Mouse (Mus musculus): Measurements from ENCODE around the gene B3gat2. TPM values are rescaled to one million over a fixed set of nuclear protein-coding genes. Genes with fewer than 3 reads are reported as not detected.

Gene B3gat2
- total and polyA plus RNA-seq, 3 experiments = not detected

DNA sequence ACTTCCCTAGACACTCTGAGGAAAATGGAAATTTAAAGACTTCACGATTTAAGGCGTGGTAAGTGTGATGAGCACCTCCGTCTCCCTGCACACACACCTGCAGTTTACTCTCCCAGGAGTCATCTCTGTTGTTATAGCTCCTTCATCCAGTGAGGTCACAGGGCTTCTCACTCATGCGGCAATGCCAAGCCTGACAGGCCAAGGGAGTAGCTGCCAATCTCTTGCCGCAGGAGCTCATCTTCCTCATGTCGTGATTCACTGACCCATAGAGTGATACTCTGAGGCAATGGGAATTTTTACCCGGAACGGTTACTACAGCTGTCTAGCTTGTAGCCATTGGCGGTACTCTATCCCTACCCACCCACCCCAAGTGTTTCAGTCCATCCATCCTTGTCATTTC, 36.8 kb downstream of the B3gat2 start:
- no peak overlapping the region for H3K4me3 ChIP-seq
- H3K27ac ChIP-seq = no peak overlapping the region
- intact Hi-C loops (cut with DNase I) = no loop called here
- no peak overlapping the region for H3K9ac ChIP-seq (ENCODE audit: low read depth, low read length)
- no peaks in the 10 kb centered on the region; the same call in 1 of the 2 replicates for H3K27me3 ChIP-seq (ENCODE audit: control insufficient read depth, insufficient read depth, low read length)
- WGBS = 83% methylated on average over 9 of the region's 9 CpGs
- no peak for DNase-seq
- H3K36me3 ChIP-seq (ENCODE audit: control insufficient read depth, insufficient read depth, low read length) = no peaks in the 10 kb centered on the region
- TF ChIP-seq POLR2A (IDR thresholded peaks at IDR 0.05; ENCODE audit: insufficient read depth, low read depth, low read length) (no peak), EP300 (IDR thresholded peaks at IDR 0.05; ENCODE audit: insufficient read depth, low read depth, low read length) (no peak), CTCF (IDR thresholded peaks at IDR 0.05) (no peak)
- H3K4me1 ChIP-seq (ENCODE audit: control insufficient read depth, insufficient read depth, low read length) = no peaks in the 10 kb centered on the region
- H3K79me2 ChIP-seq (replicated peaks; ENCODE audit: control insufficient read depth, insufficient read depth, low read length) = no peaks in the 10 kb centered on the region

DNA sequence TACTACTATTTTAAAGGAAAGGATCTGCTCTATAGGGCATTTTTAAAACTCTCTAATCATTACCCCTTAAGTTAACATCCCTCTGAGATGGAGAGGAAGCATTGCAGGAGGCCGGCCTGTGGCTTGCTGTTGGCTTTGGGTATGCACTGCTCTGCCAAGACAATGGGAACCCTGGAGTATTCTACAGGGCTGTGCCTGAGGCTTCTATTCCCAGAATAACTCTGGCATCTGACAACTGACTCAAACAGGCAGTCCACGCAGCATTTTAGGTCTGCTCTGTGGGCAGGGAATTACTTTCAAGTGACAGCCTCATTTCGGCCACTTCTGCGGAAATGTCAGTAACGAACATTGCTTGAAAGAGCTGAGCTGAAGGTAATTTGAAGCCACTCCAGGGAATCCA, 60.1 kb downstream of the B3gat2 start:
- Histone ChIP-seq H3K27me3 (ENCODE audit: control insufficient read depth, insufficient read depth, low read length) (no peaks in the 10 kb centered on the region), H3K79me2 (replicated peaks; ENCODE audit: control insufficient read depth, insufficient read depth, low read length) (no peaks in the 10 kb centered on the region), H3K27ac (no peak overlapping the region), H3K36me3 (ENCODE audit: control insufficient read depth, insufficient read depth, low read length) (no peaks in the 10 kb centered on the region), H3K4me1 (ENCODE audit: control insufficient read depth, insufficient read depth, low read length) (no peaks in the 10 kb centered on the region), H3K4me3 (no peak overlapping the region), H3K9ac (ENCODE audit: low read depth, low read length) (no peak overlapping the region)
- 61% methylated on average over 5 of the region's 5 CpGs for WGBS
- TF ChIP-seq CTCF (IDR thresholded peaks at IDR 0.05) (no peak), POLR2A (IDR thresholded peaks at IDR 0.05; ENCODE audit: insufficient read depth, low read depth, low read length) (no peak), EP300 (IDR thresholded peaks at IDR 0.05; ENCODE audit: insufficient read depth, low read depth, low read length) (no peak)
- DNase-seq = no peak
- intact Hi-C loops (cut with DNase I) = no loop called here

DNA sequence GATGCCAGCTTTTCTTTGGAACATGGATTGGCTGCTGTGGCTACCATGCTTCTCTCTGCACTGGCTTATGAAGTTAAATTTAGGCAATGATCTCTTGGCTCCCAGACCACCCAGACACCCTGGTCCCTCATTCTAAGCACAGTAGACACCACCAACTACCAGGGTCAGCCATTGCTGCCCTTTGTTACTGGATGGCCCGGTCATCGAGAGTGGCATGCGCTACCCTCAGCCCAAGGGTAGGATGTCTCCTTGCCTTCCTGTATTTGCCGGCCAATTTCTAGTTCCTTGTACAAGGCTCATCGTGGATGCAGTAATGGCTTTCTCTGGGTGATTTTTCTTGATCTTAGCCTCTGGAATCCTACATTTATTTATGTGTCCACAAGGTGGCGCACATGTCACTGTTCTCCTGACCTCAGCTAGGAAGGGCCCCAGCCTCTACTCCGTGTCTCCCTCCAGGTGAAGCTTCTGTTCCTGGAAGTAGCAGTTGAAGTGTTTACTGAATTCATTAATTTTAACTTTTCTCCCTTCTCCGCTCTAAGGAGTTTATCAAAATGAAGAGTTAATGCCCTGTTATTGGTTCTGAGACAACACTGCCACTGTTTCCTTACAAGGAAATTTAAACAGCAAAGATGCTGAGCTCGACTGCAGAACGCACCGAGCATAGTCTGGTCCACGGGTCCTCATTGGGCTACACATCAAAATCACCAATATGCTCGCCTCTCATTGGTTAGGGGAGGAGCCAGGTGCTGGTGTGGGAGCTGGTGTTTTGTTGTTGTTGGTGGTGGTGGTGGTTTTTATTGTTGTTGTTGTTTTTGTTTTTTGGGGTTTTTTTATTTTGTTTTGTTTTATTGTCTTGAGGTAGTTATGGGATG, 65.6 kb downstream of the B3gat2 start:
- no peaks in the 10 kb centered on the region for H3K79me2 ChIP-seq (replicated peaks; ENCODE audit: control insufficient read depth, insufficient read depth, low read length)
- H3K4me1 ChIP-seq (ENCODE audit: control insufficient read depth, insufficient read depth, low read length) = no peaks in the 10 kb centered on the region
- no peaks in the 10 kb centered on the region for H3K36me3 ChIP-seq (ENCODE audit: control insufficient read depth, insufficient read depth, low read length)
- TF ChIP-seq POLR2A (IDR thresholded peaks at IDR 0.05; ENCODE audit: insufficient read depth, low read depth, low read length) (no peak), CTCF (IDR thresholded peaks at IDR 0.05) (peak; percentile 83), EP300 (IDR thresholded peaks at IDR 0.05; ENCODE audit: insufficient read depth, low read depth, low read length) (no peak)
- no peak overlapping the region for H3K9ac ChIP-seq (ENCODE audit: low read depth, low read length)
- H3K27ac ChIP-seq = no peak overlapping the region
- peak; percentile 15 to 28 for DNase-seq
- WGBS = 33% methylated on average over 13 of the region's 13 CpGs
- H3K4me3 ChIP-seq = no peak overlapping the region
- intact Hi-C loops (cut with DNase I) = loop anchor here (1.0 to 5.0 kb wide), 4 partner anchors 207 to 420 kb away; no protein-coding TSS in a partner anchor
- H3K27me3 ChIP-seq (ENCODE audit: control insufficient read depth, insufficient read depth, low read length) = no peaks in the 10 kb centered on the region

DNA sequence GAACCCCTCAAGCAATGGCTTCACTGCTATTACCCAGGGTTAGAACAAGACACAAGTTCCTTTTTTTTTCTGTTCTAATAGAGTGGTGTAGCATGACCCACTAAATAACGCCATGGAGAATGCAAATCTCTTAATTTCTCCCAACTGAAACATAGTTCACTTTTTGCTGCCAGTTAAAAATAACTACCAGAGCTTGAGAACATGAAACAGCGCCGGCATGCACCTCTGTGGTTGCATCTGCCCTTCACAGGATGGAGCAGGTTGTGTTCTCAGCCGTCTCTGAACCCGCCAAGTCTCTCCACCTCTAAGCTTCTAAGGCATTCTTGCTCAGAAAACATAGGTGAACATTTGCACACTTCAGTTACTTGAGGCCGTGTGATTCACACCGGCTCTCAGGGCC, 72.7 kb downstream of the B3gat2 start:
- intact Hi-C loops (cut with DNase I) = no loop called here
- no peaks in the 10 kb centered on the region for H3K27me3 ChIP-seq (ENCODE audit: control insufficient read depth, insufficient read depth, low read length)
- DNase-seq = no peak
- WGBS = 85% methylated on average over 7 of the region's 7 CpGs
- no peaks in the 10 kb centered on the region for H3K36me3 ChIP-seq (ENCODE audit: control insufficient read depth, insufficient read depth, low read length)
- H3K4me1 ChIP-seq (ENCODE audit: control insufficient read depth, insufficient read depth, low read length) = no peaks in the 10 kb centered on the region
- no peak overlapping the region for H3K9ac ChIP-seq (ENCODE audit: low read depth, low read length)
- H3K79me2 ChIP-seq (replicated peaks; ENCODE audit: control insufficient read depth, insufficient read depth, low read length) = no peaks in the 10 kb centered on the region
- TF ChIP-seq CTCF (IDR thresholded peaks at IDR 0.05) (no peak), POLR2A (IDR thresholded peaks at IDR 0.05; ENCODE audit: insufficient read depth, low read depth, low read length) (no peak), EP300 (IDR thresholded peaks at IDR 0.05; ENCODE audit: insufficient read depth, low read depth, low read length) (no peak)
- H3K4me3 ChIP-seq = no peak overlapping the region
- no peak overlapping the region for H3K27ac ChIP-seq

DNA sequence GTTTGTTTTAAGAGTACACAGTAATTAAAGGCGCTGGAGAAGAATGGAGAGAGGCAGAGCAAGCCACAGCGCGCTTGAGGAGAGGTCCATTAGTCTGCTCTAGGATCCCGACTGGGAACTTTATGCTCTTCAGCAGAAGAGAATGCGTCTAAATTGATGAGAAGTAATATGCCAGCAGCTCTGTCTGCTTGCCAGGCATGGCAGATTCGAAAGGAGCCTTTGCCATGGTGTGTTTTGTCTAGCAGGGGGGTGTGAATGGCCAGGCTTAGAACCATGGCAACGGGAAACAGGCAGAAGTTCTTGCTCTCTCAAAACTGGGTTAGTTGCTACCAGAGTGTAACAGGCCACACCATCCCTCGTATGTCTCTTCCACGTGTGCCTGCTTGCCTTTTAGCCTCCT, 73.3 kb downstream of the B3gat2 start:
- Histone ChIP-seq H3K9ac (ENCODE audit: low read depth, low read length) (no peak overlapping the region), H3K4me3 (no peak overlapping the region), H3K79me2 (replicated peaks; ENCODE audit: control insufficient read depth, insufficient read depth, low read length) (no peaks in the 10 kb centered on the region), H3K4me1 (ENCODE audit: control insufficient read depth, insufficient read depth, low read length) (no peaks in the 10 kb centered on the region), H3K36me3 (ENCODE audit: control insufficient read depth, insufficient read depth, low read length) (no peaks in the 10 kb centered on the region), H3K27me3 (ENCODE audit: control insufficient read depth, insufficient read depth, low read length) (no peaks in the 10 kb centered on the region), H3K27ac (no peak overlapping the region)
- TF ChIP-seq CTCF (IDR thresholded peaks at IDR 0.05) = no peak
- TF ChIP-seq POLR2A (IDR thresholded peaks at IDR 0.05; ENCODE audit: insufficient read depth, low read depth, low read length) = no peak
- TF ChIP-seq EP300 (IDR thresholded peaks at IDR 0.05; ENCODE audit: insufficient read depth, low read depth, low read length) = no peak
- WGBS = 78% methylated on average over 9 of the region's 9 CpGs
- intact Hi-C loops (cut with DNase I) = no loop called here
- DNase-seq = no peak

DNA sequence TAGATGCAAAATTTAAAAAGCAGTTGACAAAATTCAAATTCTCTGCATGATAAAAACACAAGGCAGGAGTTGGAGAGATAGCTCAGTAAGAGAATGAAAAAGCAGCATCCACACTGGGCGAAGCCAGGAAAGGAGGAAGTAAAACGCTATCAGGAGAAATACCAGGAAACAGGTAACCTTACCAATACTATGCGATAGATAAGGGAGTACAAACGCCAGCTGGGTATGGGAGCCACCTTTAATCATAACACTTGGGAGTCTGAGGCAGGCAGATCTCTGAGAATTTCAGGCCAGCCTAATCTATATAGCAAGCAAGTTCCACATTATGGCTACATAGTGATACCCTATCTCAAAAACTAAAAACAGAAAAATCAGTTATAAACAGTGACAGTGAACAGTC, 75.1 kb downstream of the B3gat2 start:
- DNase-seq = no peak
- no peak overlapping the region for H3K9ac ChIP-seq (ENCODE audit: low read depth, low read length)
- H3K4me1 ChIP-seq (ENCODE audit: control insufficient read depth, insufficient read depth, low read length) = no peaks in the 10 kb centered on the region
- no peak overlapping the region for H3K4me3 ChIP-seq
- no peaks in the 10 kb centered on the region for H3K79me2 ChIP-seq (replicated peaks; ENCODE audit: control insufficient read depth, insufficient read depth, low read length)
- TF ChIP-seq POLR2A (IDR thresholded peaks at IDR 0.05; ENCODE audit: insufficient read depth, low read depth, low read length) (no peak), CTCF (IDR thresholded peaks at IDR 0.05) (no peak), EP300 (IDR thresholded peaks at IDR 0.05; ENCODE audit: insufficient read depth, low read depth, low read length) (no peak)
- H3K27me3 ChIP-seq (ENCODE audit: control insufficient read depth, insufficient read depth, low read length) = no peaks in the 10 kb centered on the region
- intact Hi-C loops (cut with DNase I) = no loop called here
- H3K27ac ChIP-seq = no peak overlapping the region
- H3K36me3 ChIP-seq (ENCODE audit: control insufficient read depth, insufficient read depth, low read length) = no peaks in the 10 kb centered on the region
- WGBS = 72% methylated on average over 4 of the region's 4 CpGs
